Mouse (Mus musculus) thymus, adult 2 months (tissue): ENCODE data around the gene Ccl28. TPM values are rescaled to one million over a fixed set of nuclear protein-coding genes. Genes with fewer than 3 reads are reported as not detected.
"Not testable (repeated sequence)": the region's sequence is repeated elsewhere in the genome, so short reads cannot be mapped to it uniquely, and the experiment has no call there.

Source experiments
- DNase-seq: peaks from one replicate; pipeline ENCODE4 v3.0.0; 2021
- H3K27ac ChIP-seq: fragments of 200-500 bp; 2 replicates; pipeline ENCODE4 v1.5.1; 2012; ENCODE audit warnings: low read length, control low read depth; ENCODE audit not compliant: control insufficient read depth, insufficient read depth
- H3K27me3 ChIP-seq: fragments of 200-500 bp; 2 replicates; pipeline ENCODE4 v1.6.1; 2012; ENCODE audit warnings: mild to moderate bottlenecking, low read length, moderate library complexity, mixed read lengths; ENCODE audit not compliant: control insufficient read depth, insufficient read depth
- H3K36me3 ChIP-seq: fragments of 200-500 bp; 2 replicates; pipeline ENCODE4 v1.6.1; 2012; ENCODE audit warnings: mild to moderate bottlenecking, low read length, moderate library complexity; ENCODE audit not compliant: control insufficient read depth, insufficient read depth
- H3K4me1 ChIP-seq: fragments of 200-500 bp; replicated peaks from 2 replicates; pipeline ENCODE4 v1.6.1; 2012; ENCODE audit warnings: low read length; ENCODE audit not compliant: control insufficient read depth, insufficient read depth
- H3K4me3 ChIP-seq: fragments of 200-500 bp; 2 replicates; pipeline ENCODE4 v1.5.1; 2012; ENCODE audit warnings: mild to moderate bottlenecking, low read length, control low read depth, moderate library complexity; ENCODE audit not compliant: control insufficient read depth, insufficient read depth
- CTCF ChIP-seq: fragments of 200-500 bp; IDR thresholded peaks from 2 replicates; pipeline ENCODE4 v1.5.1; 2012; ENCODE audit warnings: mild to moderate bottlenecking, control low read depth, low read length, moderate library complexity, borderline replicate concordance; ENCODE audit not compliant: control insufficient read depth, poor library complexity, insufficient read depth; ENCODE audit errors: extremely low read depth
- POLR2A ChIP-seq: fragments of 200-500 bp; IDR thresholded peaks from 2 replicates; pipeline ENCODE4 v1.6.1; 2012; ENCODE audit warnings: mild to moderate bottlenecking, low read length, control low read depth, moderate library complexity; ENCODE audit not compliant: control insufficient read depth, poor library complexity, insufficient read depth; ENCODE audit errors: extremely low read depth
- WGBS: fragments of 180-500 bp; shearing (Covaris S2); methylation state at CpG from one replicate; pipeline ENCODE4 v1.1.7; 2018; 5-methylcytosine and 5-hydroxymethylcytosine counted together
- polyA plus RNA-seq: library from polyadenylated mRNA; depleted of rRNA; stranded (reverse); fragments of >200 nt; gene quantifications from 2 replicates; pipeline ENCODE4 v1.2.3, GENCODE M21; 2012; rRNA removed

The Ccl28 gene
- 0.06 and 0.09 TPM in 2 replicates for polyA plus RNA-seq

- Histone ChIP-seq H3K27ac (no peak within 1 kb of the TSS), H3K4me3 (no peak within 1 kb of the TSS)
- 85% methylated on average over 6 of the region's 6 CpGs for WGBS
These were observed at the start of gene Ccl28 for GRCm38 (mm10) chr13:119623634-119624033. TSS of gene Ccl28 (plus strand) at chr13:119623819.

GRCm38 (mm10) chr13:119596321-119597211 lies 27.1 kb upstream of the Ccl28 start:
- DNase-seq, result peak; percentile 19
- H3K4me1 ChIP-seq, H3K4me3 ChIP-seq, H3K36me3 ChIP-seq, H3K27me3 ChIP-seq, H3K27ac ChIP-seq: not testable (repeated sequence)
- 76% methylated on average over 16 of the region's 16 CpGs for WGBS

More at GRCm38 (mm10) chr13:119623634-119624033, at the start of gene Ccl28:
- no peaks in the 10 kb centered on the region for H3K36me3 ChIP-seq
- H3K4me1 ChIP-seq, result no peaks in the 10 kb centered on the region
- no peak for DNase-seq
- TF ChIP-seq CTCF (no peak), POLR2A (no peak)
- H3K27me3 ChIP-seq, result no peaks in the 10 kb centered on the region

GRCm38 (mm10) chr13:119598466-119598865 lies 25.2 kb upstream of the Ccl28 start:
- not testable (repeated sequence) for H3K4me3 ChIP-seq, H3K27me3 ChIP-seq, H3K27ac ChIP-seq, H3K36me3 ChIP-seq, H3K4me1 ChIP-seq, DNase-seq

GRCm38 (mm10) chr13:119599066-119599465 lies 24.6 kb upstream of the Ccl28 start:
- H3K36me3 ChIP-seq, result not testable (repeated sequence)
- 82% methylated on average over 12 of the region's 12 CpGs for WGBS

GRCm38 (mm10) chr13:119599498-119599897 lies 24.1 kb upstream of the Ccl28 start:
- H3K4me1 ChIP-seq, H3K4me3 ChIP-seq, H3K27me3 ChIP-seq, H3K27ac ChIP-seq, DNase-seq, H3K36me3 ChIP-seq: not testable (repeated sequence)
- WGBS, result 69% methylated on average over 2 of the region's 2 CpGs

More at GRCm38 (mm10) chr13:119599066-119599465, 24.6 kb upstream of the Ccl28 start:
- not testable (repeated sequence) for H3K27me3 ChIP-seq, H3K4me1 ChIP-seq, H3K4me3 ChIP-seq, H3K27ac ChIP-seq
- peak; percentile 25 for DNase-seq

GRCm38 (mm10) chr13:119600166-119600565 lies 23.5 kb upstream of the Ccl28 start:
- not testable (repeated sequence) for H3K4me3 ChIP-seq, H3K27me3 ChIP-seq, H3K36me3 ChIP-seq, H3K27ac ChIP-seq, H3K4me1 ChIP-seq
- peak; percentile 56 for DNase-seq

- not testable (repeated sequence) for H3K27ac ChIP-seq, H3K4me1 ChIP-seq, H3K27me3 ChIP-seq, H3K4me3 ChIP-seq, H3K36me3 ChIP-seq
- peak; percentile 51 for DNase-seq
- 63% methylated on average over 13 of the region's 13 CpGs for WGBS
These were observed 20.8 kb upstream of the Ccl28 start for GRCm38 (mm10) chr13:119602688-119603331.

GRCm38 (mm10) chr13:119603890-119604289 lies 19.7 kb upstream of the Ccl28 start:
- 96% methylated on average over 8 of the region's 8 CpGs for WGBS
- DNase-seq, H3K36me3 ChIP-seq, H3K27me3 ChIP-seq, H3K4me1 ChIP-seq, H3K27ac ChIP-seq, H3K4me3 ChIP-seq: not testable (repeated sequence)

GRCm38 (mm10) chr13:119604322-119604721 lies 19.3 kb upstream of the Ccl28 start:
- H3K27ac ChIP-seq, H3K4me1 ChIP-seq, DNase-seq, H3K36me3 ChIP-seq, H3K4me3 ChIP-seq, H3K27me3 ChIP-seq: not testable (repeated sequence)
- WGBS, result 96% methylated on average over 8 of the region's 9 CpGs
